Mouse (Mus musculus) stomach, embryonic 15.5 days (tissue): Measurements from ENCODE around the gene Atat1. TPM values are rescaled to one million over a fixed set of nuclear protein-coding genes. Genes with fewer than 3 reads are reported as not detected.

ENCODE experiments used
- ATAC-seq: fragments of 200-750 bp; cut with Nextera tagmentation; 2 replicates; pipeline ENCODE4 v1.8.0; 2017; ENCODE audit warnings: low read depth, moderate number of reproducible peaks, moderate TSS enrichment; ENCODE audit not compliant: insufficient read depth, low FRiP score
- H3K27ac ChIP-seq: fragments of 300-500 bp; sonication (generic); 2 replicates; pipeline ENCODE4 v1.5.1; 2015; ENCODE audit warnings: mild to moderate bottlenecking, inconsistent platforms
- H3K27me3 ChIP-seq: fragments of 300-500 bp; sonication (generic); replicated peaks from 2 replicates; pipeline ENCODE4 v1.6.1; 2015; ENCODE audit warnings: inconsistent platforms
- H3K36me3 ChIP-seq: fragments of 300-500 bp; sonication (generic); 2 replicates; pipeline ENCODE4 v1.6.1; 2015; ENCODE audit warnings: inconsistent platforms
- H3K4me1 ChIP-seq: fragments of 300-500 bp; sonication (generic); 2 replicates; pipeline ENCODE4 v1.6.1; 2015; ENCODE audit warnings: inconsistent platforms
- H3K4me2 ChIP-seq: fragments of 300-500 bp; sonication (generic); 2 replicates; pipeline ENCODE4 v1.6.1; 2015; ENCODE audit warnings: mild to moderate bottlenecking, inconsistent platforms
- H3K4me3 ChIP-seq: fragments of 300-500 bp; sonication (generic); replicated peaks from 2 replicates; pipeline ENCODE4 v1.5.1; 2015; ENCODE audit warnings: inconsistent platforms
- H3K9ac ChIP-seq: fragments of 300-500 bp; sonication (generic); 2 replicates; pipeline ENCODE4 v1.6.1; 2015; ENCODE audit warnings: inconsistent platforms
- H3K9me3 ChIP-seq: fragments of 300-500 bp; sonication (generic); 2 replicates; pipeline ENCODE4 v1.6.1; 2016; ENCODE audit warnings: inconsistent platforms
- WGBS: fragments of 180-500 bp; shearing (Covaris S2); methylation state at CpG from one replicate; pipeline ENCODE4 v1.1.7; 2015; 5-methylcytosine and 5-hydroxymethylcytosine counted together
- microRNA counts: library from miRNA; unstranded; fragments of <30 nt; microRNA quantifications from one replicate; lab custom pipeline; 2016
- microRNA-seq: library from miRNA; unstranded; fragments of <30 nt; microRNA quantifications from one replicate; pipeline ENCODE4, GENCODE M21; 2016
- polyA plus RNA-seq: library from polyadenylated mRNA; unstranded; fragments of >200 nt; fragmentation: Nextera tagmentation; extraction: Ambion mirVana; gene quantifications from 2 replicates; pipeline ENCODE4 v1.2.1, GENCODE M21; 2015

Gene Atat1
- polyA plus RNA-seq, 1 experiment from 2014 or later: 53.2 TPM

- 76% methylated on average over 1 of the region's 1 CpGs for WGBS
- Histone ChIP-seq H3K4me2 (no peak overlapping the region), H3K4me3 (no peak overlapping the region), H3K27ac (no peak overlapping the region), H3K36me3 (peaks cover 14% of the 10 kb centered on the region), H3K4me1 (peaks cover 4% of the 10 kb centered on the region; the same call in 1 of the 2 replicates), H3K9ac (no peak overlapping the region), H3K9me3 (no peaks in the 10 kb centered on the region), H3K27me3 (no peaks in the 10 kb centered on the region)
- ATAC-seq: no peak
Observed at GRCm38 (mm10) chr17:35859371-35859770, 50.5 kb downstream of the Atat1 start.

- Histone ChIP-seq H3K9ac (no peak overlapping the region), H3K4me3 (no peak overlapping the region), H3K36me3 (peaks cover 63% of the 10 kb centered on the region), H3K27me3 (no peaks in the 10 kb centered on the region), H3K4me2 (no peak overlapping the region), H3K9me3 (no peaks in the 10 kb centered on the region), H3K4me1 (no peaks in the 10 kb centered on the region), H3K27ac (no peak overlapping the region)
- WGBS: 91% methylated on average over 3 of the region's 3 CpGs
- ATAC-seq: no peak
Observed at GRCm38 (mm10) chr17:35850974-35851373, 58.9 kb downstream of the Atat1 start.

- no peak overlapping the region for H3K9ac ChIP-seq
- no peaks in the 10 kb centered on the region for H3K4me1 ChIP-seq
- H3K27ac ChIP-seq: no peak overlapping the region
- peaks cover 60% of the 10 kb centered on the region for H3K36me3 ChIP-seq
- H3K4me2 ChIP-seq: no peak overlapping the region
- WGBS: 41% methylated on average over 1 of the region's 1 CpGs
- ATAC-seq: no peak
- H3K27me3 ChIP-seq: no peaks in the 10 kb centered on the region
- no peak overlapping the region for H3K4me3 ChIP-seq
- no peaks in the 10 kb centered on the region for H3K9me3 ChIP-seq
Observed at GRCm38 (mm10) chr17:35848112-35848511, 61.8 kb downstream of the Atat1 start.

MicroRNAs encoded within 50 kb of the gene (microRNA counts, 519-probe panel; counts per million panel counts)
- not detected for microRNA mmu-miR-1894-3p (lab: Ali Mortazavi, UCI)
- 1,746 counts per million, percentile 13 among the panel's probes with 10 or more counts for microRNA mmu-miR-1894-5p (lab: Ali Mortazavi, UCI)

Small RNAs within 50 kb of the gene (microRNA-seq; reads per million reads assigned to microRNA genes)
- gene Gm28033 (not detected), gene Mir1894 (not detected)

Other genes with a start within 250 kb of the Atat1 start
- 18.6 and 21.5 TPM in 2 replicates for gene Vars2, start 242.5 kb downstream of the Atat1 start, polyA plus RNA-seq
- 36.3 and 39.9 TPM in 2 replicates for gene Gtf2h4, start 236.3 kb downstream of the Atat1 start, polyA plus RNA-seq
- gene Ddr1, start 205.5 kb downstream of the Atat1 start, polyA plus RNA-seq: 74.0 and 78.4 TPM in 2 replicates
- gene Ier3, start 88.4 kb downstream of the Atat1 start, polyA plus RNA-seq: 14.5 and 16.7 TPM in 2 replicates
- gene Flot1, start 86.8 kb downstream of the Atat1 start, polyA plus RNA-seq: 45.3 and 46.0 TPM in 2 replicates
- gene Tubb5, start 71.8 kb downstream of the Atat1 start, polyA plus RNA-seq: 762 and 772 TPM in 2 replicates
- gene Mdc1, start 68.6 kb downstream of the Atat1 start, polyA plus RNA-seq: 15.2 and 19.7 TPM in 2 replicates
- gene Nrm, start 48.8 kb downstream of the Atat1 start, polyA plus RNA-seq: 54.0 and 54.7 TPM in 2 replicates
- gene Ppp1r18, start 44.5 kb downstream of the Atat1 start, polyA plus RNA-seq: 17.0 and 18.6 TPM in 2 replicates
- gene Dhx16, start 30.3 kb downstream of the Atat1 start, polyA plus RNA-seq: 37.8 and 41.4 TPM in 2 replicates
- gene 2310061I04Rik, start 12.6 kb downstream of the Atat1 start, polyA plus RNA-seq: 21.7 and 23.9 TPM in 2 replicates
- 89.5 and 101 TPM in 2 replicates for gene Mrps18b, start 6.3 kb upstream of the Atat1 start, polyA plus RNA-seq
- gene Ppp1r10, start 6.4 kb upstream of the Atat1 start, polyA plus RNA-seq: 32.3 and 36.4 TPM in 2 replicates
- gene Abcf1, start 59.7 kb upstream of the Atat1 start, polyA plus RNA-seq: 94.0 and 94.7 TPM in 2 replicates
- 41.4 and 47.0 TPM in 2 replicates for gene Gnl1, start 69.8 kb upstream of the Atat1 start, polyA plus RNA-seq
- 27.6 and 29.0 TPM in 2 replicates for gene Prr3, start 70.2 kb upstream of the Atat1 start, polyA plus RNA-seq
- gene H2-T24, start 110.5 kb upstream of the Atat1 start, polyA plus RNA-seq: 2.6 and 4.2 TPM in 2 replicates
- 11.4 and 14.8 TPM in 2 replicates for gene H2-T23, start 122.8 kb upstream of the Atat1 start, polyA plus RNA-seq
- gene H2-T22, start 132.7 kb upstream of the Atat1 start, polyA plus RNA-seq: 17.3 and 18.8 TPM in 2 replicates
- 0.09 and 0.13 TPM in 2 replicates for gene Gm6034, start 132.9 kb upstream of the Atat1 start, polyA plus RNA-seq
- 0.28 and 0.50 TPM in 2 replicates for gene Gm11127, start 148.3 kb upstream of the Atat1 start, polyA plus RNA-seq
- not detected in 2 replicates for gene Gm19684, start 211.6 kb upstream of the Atat1 start, polyA plus RNA-seq
- gene Gm7030, start 219.3 kb upstream of the Atat1 start, polyA plus RNA-seq: 0.30 TPM in 1 of 2 replicates, not detected in the other